ENCODE assay signal across 25 mouse cellular contexts in the genomic region with DNA sequence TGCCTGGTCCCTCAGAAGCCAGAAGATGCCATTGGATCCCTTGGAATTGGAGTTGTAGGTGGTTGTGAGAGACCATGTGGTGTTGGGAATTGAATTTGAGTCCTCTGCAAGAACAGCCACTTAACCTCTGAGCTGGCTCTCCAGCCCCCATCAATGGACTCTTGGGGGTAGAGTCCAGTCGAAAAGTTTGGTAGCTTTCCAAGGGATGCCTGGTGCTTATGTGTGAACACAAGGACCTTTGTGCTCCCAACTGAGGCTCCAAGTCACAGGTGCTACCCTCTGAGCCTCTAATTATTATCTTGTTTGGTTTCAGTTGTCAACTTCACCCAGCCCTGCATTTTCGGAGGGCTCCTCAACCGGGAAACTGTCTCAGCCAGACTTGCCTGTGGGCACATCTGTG. TPM values are rescaled to one million over a fixed set of nuclear protein-coding genes. Genes with fewer than 3 reads are reported as not detected.
A peak's percentile ranks its signal among the peaks of the same experiment; 100 is the strongest.
DNase-seq lines count a peak whose midpoint lies in the region; ATAC-seq and TF ChIP-seq lines count a peak whose summit lies in the region.
"Had no signal": no experiment of that assay in that cellular context is flagged by ENCODE, and none has a peak within 500 bp of the region (broad histone marks: within the 10 kb centered on the region; RNA-seq: fewer than 3 reads in every experiment).

No protein-coding gene starts in this region.

- no peak for TF ChIP-seq POLR2A in kidney, adult 2 months (IDR thresholded peaks at IDR 0.05; ENCODE audit: low read depth, low read length)

- H3K36me3 ChIP-seq in kidney, adult 2 months (ENCODE audit: control insufficient read depth, insufficient read depth, low read length): no peaks in the 10 kb centered on the region
- H3K36me3 ChIP-seq in kidney, embryonic 16.5 days (ENCODE audit: insufficient read depth, low read length): peaks cover 13% of the 10 kb centered on the region; the same call in 1 of the 2 replicates
- peaks cover 4% of the 10 kb centered on the region; the same call in 1 of the 2 replicates for H3K36me3 ChIP-seq in liver, embryonic 16.5 days (ENCODE audit: control insufficient read depth, insufficient read depth)
- H3K36me3 ChIP-seq in liver, embryonic 11.5 days (ENCODE audit: control insufficient read depth, insufficient read depth, low read length): peaks cover 11% of the 10 kb centered on the region; the same call in 1 of the 2 replicates

- H3K27ac ChIP-seq in kidney, adult 2 months (ENCODE audit: insufficient read depth, low read depth, low read length): no peak overlapping the region
- no peak overlapping the region for H3K27ac ChIP-seq in kidney, embryonic 16.5 days (ENCODE audit: low read length)
- H3K27ac ChIP-seq in liver, embryonic 16.5 days (ENCODE audit: low read length): peak overlapping the region; percentile 34; the same call in 1 of the 2 replicates
- H3K27ac ChIP-seq in liver, embryonic 11.5 days (ENCODE audit: low read depth, low read length): no peak overlapping the region
- H3K27ac ChIP-seq: embryonic facial prominence, embryonic 15.5 days; forebrain, embryonic 10.5 days; gastrocnemius, adult 2 months; heart, embryonic 10.5 days; hindbrain, embryonic 12.5 days had no signal

- no peaks in the 10 kb centered on the region for H3K9me3 ChIP-seq in kidney, embryonic 16.5 days (ENCODE audit: low read length)
- H3K9me3 ChIP-seq in liver, embryonic 16.5 days (replicated peaks; ENCODE audit: control insufficient read depth, low read length): no peaks in the 10 kb centered on the region
- no peaks in the 10 kb centered on the region for H3K9me3 ChIP-seq in liver, embryonic 11.5 days (ENCODE audit: control insufficient read depth, low read length)
- H3K9me3 ChIP-seq: embryonic facial prominence, embryonic 15.5 days; forebrain, embryonic 10.5 days; G1E; heart, embryonic 10.5 days; hindbrain, embryonic 12.5 days had no signal

- H3K4me1 ChIP-seq in kidney, adult 2 months (ENCODE audit: control insufficient read depth, insufficient read depth, low read length): no peaks in the 10 kb centered on the region; the same call in 1 of the 2 replicates
- H3K4me1 ChIP-seq in kidney, embryonic 16.5 days (ENCODE audit: insufficient read depth, low read length): peaks cover 6% of the 10 kb centered on the region
- peaks cover 8% of the 10 kb centered on the region for H3K4me1 ChIP-seq in liver, embryonic 16.5 days (ENCODE audit: control insufficient read depth, low read depth, low read length)
- H3K4me1 ChIP-seq in liver, embryonic 11.5 days (replicated peaks; ENCODE audit: control insufficient read depth, insufficient read depth, low read length): peaks cover 9% of the 10 kb centered on the region

- no peak overlapping the region for H3K4me2 ChIP-seq in kidney, embryonic 16.5 days (replicated peaks; ENCODE audit: low read depth, low read length)
- no peak overlapping the region for H3K4me2 ChIP-seq in liver, embryonic 16.5 days (ENCODE audit: low read depth, low read length)
- H3K4me2 ChIP-seq in liver, embryonic 11.5 days: no peak overlapping the region
- H3K4me2 ChIP-seq: embryonic facial prominence, embryonic 15.5 days; hindbrain, embryonic 12.5 days had no signal

- no peak overlapping the region for H3K4me3 ChIP-seq in kidney, adult 2 months (ENCODE audit: insufficient read depth, low read depth, low read length)
- no peak overlapping the region for H3K4me3 ChIP-seq in kidney, embryonic 16.5 days (ENCODE audit: low read length)
- no peak overlapping the region for H3K4me3 ChIP-seq in liver, embryonic 16.5 days (ENCODE audit: low read depth, low read length)
- H3K4me3 ChIP-seq in liver, embryonic 11.5 days (ENCODE audit: low read depth, low read length): no peak overlapping the region
- H3K4me3 ChIP-seq: embryonic facial prominence, embryonic 15.5 days; erythroblast, embryonic 14.5 days; forebrain, embryonic 10.5 days; gastrocnemius, adult 2 months; heart, embryonic 10.5 days; hindbrain, embryonic 12.5 days had no signal

- H3K9ac ChIP-seq in kidney, embryonic 16.5 days (replicated peaks; ENCODE audit: low read length): no peak overlapping the region
- no peak overlapping the region for H3K9ac ChIP-seq in liver, embryonic 16.5 days (ENCODE audit: low read depth, low read length)
- H3K9ac ChIP-seq in liver, embryonic 11.5 days (ENCODE audit: low read depth, low read length): no peak overlapping the region
- H3K9ac ChIP-seq: embryonic facial prominence, embryonic 15.5 days; hindbrain, embryonic 12.5 days had no signal

- DNase-seq in cerebellum, adult 9-10 months: peak; percentile 23
- DNase-seq in kidney, adult 2 months: peak; percentile 83
- no peak for DNase-seq in liver, embryonic 11.5 days (ENCODE audit: low spot score)
- DNase-seq: adrenal gland, postnatal 10 days; B cell, adult 2 months; cerebellum, adult 11-12 months; cerebellum, adult 9-11 months; cerebellum, postnatal 36 days; gastrocnemius, adult 2 months; gastrocnemius, postnatal 25 days; heart, postnatal 10 days; heart, postnatal 4 days had no signal

- no peak for ATAC-seq in cerebellum, adult (ENCODE audit: insufficient number of reproducible peaks, low FRiP score, low TSS enrichment)
- no peak for ATAC-seq in kidney, embryonic 16.5 days (ENCODE audit: low FRiP score, low TSS enrichment)
- ATAC-seq in liver, embryonic 16.5 days (ENCODE audit: low read depth): no peak
- ATAC-seq in liver, embryonic 11.5 days (replicated peaks; ENCODE audit: low FRiP score): no peak
- ATAC-seq in activated CD4-positive, CD25-positive, alpha-beta regulatory T cell, adult 4 months: no peak
- ATAC-seq: CD4-positive, CD25-positive, alpha-beta regulatory T cell, adult 4 months; forebrain, embryonic 14.5 days; hindbrain, embryonic 16.5 days had no signal

- no peak for TF ChIP-seq CTCF in kidney, adult 2 months (conservative IDR thresholded peaks at IDR 0.05; ENCODE audit: insufficient read depth, insufficient read length, low read depth, low read length)

- no peaks in the 10 kb centered on the region for H3K27me3 ChIP-seq in kidney, adult 2 months (replicated peaks; ENCODE audit: control insufficient read depth, insufficient read depth, low read length)
- H3K27me3 ChIP-seq in kidney, embryonic 16.5 days (ENCODE audit: insufficient read depth, low read length): no peaks in the 10 kb centered on the region
- no peaks in the 10 kb centered on the region for H3K27me3 ChIP-seq in liver, embryonic 16.5 days (ENCODE audit: control insufficient read depth, insufficient read depth, low read depth, low read length)
- H3K27me3 ChIP-seq in liver, embryonic 11.5 days (replicated peaks; ENCODE audit: control insufficient read depth, insufficient read depth, low read length): no peaks in the 10 kb centered on the region
- H3K27me3 ChIP-seq: embryonic facial prominence, embryonic 15.5 days; hindbrain, embryonic 12.5 days had no signal

- WGBS in kidney, adult 2 months: 55% methylated on average over 3 of the region's 3 CpGs
- WGBS in kidney, embryonic 16.5 days: 91% methylated on average over 3 of the region's 3 CpGs
- 63% methylated on average over 3 of the region's 3 CpGs for WGBS in liver, embryonic 16.5 days (ENCODE audit: insufficient replicate concordance)
- 87% methylated on average over 3 of the region's 3 CpGs for WGBS in liver, embryonic 11.5 days

RNA-seq across cellular contexts. Expression of gene Bola2, which starts 4.5 kb away (rescaled TPM):
- 63.9 and 67.2 TPM in 2 replicates for polyA plus RNA-seq in kidney, adult 2 months (2012; rRNA removed)
- 119 and 122 TPM in 2 replicates for polyA plus RNA-seq in kidney, embryonic 16.5 days (2015; fragmentation: Nextera tagmentation; extraction: Ambion mirVana)
- 72.6 and 78.4 TPM in 2 replicates for polyA plus RNA-seq in liver, embryonic 16.5 days (2015; fragmentation: Nextera tagmentation; extraction: Ambion mirVana)
- 210 and 217 TPM in 2 replicates for polyA plus RNA-seq in liver, embryonic 11.5 days (2014; fragmentation: Nextera tagmentation; extraction: Ambion mirVana)
- polyA plus RNA-seq in activated CD4-positive, CD25-positive, alpha-beta regulatory T cell, adult 4 months (2017; shearing (Covaris generic)): 100 to 1,000 TPM in 1 of 2 experiments, 10 to 100 TPM in 1; 90.0 to 201 TPM

RNA-seq across cellular contexts. Expression of gene Slx1b, which starts 4.8 kb away (rescaled TPM):
- 13.1 and 17.2 TPM in 2 replicates for polyA plus RNA-seq in kidney, adult 2 months (2012; rRNA removed)
- 9.5 and 12.3 TPM in 2 replicates for polyA plus RNA-seq in kidney, embryonic 16.5 days (2015; fragmentation: Nextera tagmentation; extraction: Ambion mirVana)
- 2.4 and 2.8 TPM in 2 replicates for polyA plus RNA-seq in liver, embryonic 16.5 days (2015; fragmentation: Nextera tagmentation; extraction: Ambion mirVana)
- polyA plus RNA-seq in liver, embryonic 11.5 days (2014; fragmentation: Nextera tagmentation; extraction: Ambion mirVana): 6.6 and 7.7 TPM in 2 replicates
- polyA plus RNA-seq in activated CD4-positive, CD25-positive, alpha-beta regulatory T cell, adult 4 months (2017; shearing (Covaris generic)): 10 to 100 TPM in 1 of 2 experiments, 1 to 10 TPM in 1; 9.7 to 10.0 TPM

RNA-seq across cellular contexts. Expression of gene Sult1a1, which starts 14.5 kb away (rescaled TPM):
- polyA plus RNA-seq in kidney, adult 2 months (2012; rRNA removed): 29.0 and 30.1 TPM in 2 replicates
- 9.1 and 9.4 TPM in 2 replicates for polyA plus RNA-seq in kidney, embryonic 16.5 days (2015; fragmentation: Nextera tagmentation; extraction: Ambion mirVana)
- polyA plus RNA-seq in liver, embryonic 16.5 days (2015; fragmentation: Nextera tagmentation; extraction: Ambion mirVana): 69.5 and 88.7 TPM in 2 replicates
- polyA plus RNA-seq in liver, embryonic 11.5 days (2014; fragmentation: Nextera tagmentation; extraction: Ambion mirVana): 0.14 and 0.44 TPM in 2 replicates
- under 1 TPM in 1 of 2 experiments, not detected in 1; 0.42 TPM for polyA plus RNA-seq in activated CD4-positive, CD25-positive, alpha-beta regulatory T cell, adult 4 months (2017; shearing (Covaris generic))
- polyA plus RNA-seq: erythroblast, embryonic 14.5 days; G1E had no signal

RNA-seq across cellular contexts. Expression of gene Coro1a, which starts 16.9 kb away (rescaled TPM):
- polyA plus RNA-seq in kidney, adult 2 months (2012; rRNA removed): 22.7 and 71.6 TPM in 2 replicates
- 17.5 and 19.7 TPM in 2 replicates for polyA plus RNA-seq in kidney, embryonic 16.5 days (2015; fragmentation: Nextera tagmentation; extraction: Ambion mirVana)
- 98.9 and 105 TPM in 2 replicates for polyA plus RNA-seq in liver, embryonic 16.5 days (2015; fragmentation: Nextera tagmentation; extraction: Ambion mirVana)
- 94.0 and 94.9 TPM in 2 replicates for polyA plus RNA-seq in liver, embryonic 11.5 days (2014; fragmentation: Nextera tagmentation; extraction: Ambion mirVana)
- polyA plus RNA-seq in activated CD4-positive, CD25-positive, alpha-beta regulatory T cell, adult 4 months (2017; shearing (Covaris generic)): 1,000 to 10,000 TPM; 2,153 to 2,681 TPM

RNA-seq across cellular contexts. Expression of gene Sgf29, which starts 41.6 kb away (rescaled TPM):
- polyA plus RNA-seq in kidney, adult 2 months (2012; rRNA removed): 28.1 and 34.7 TPM in 2 replicates
- 50.7 and 57.2 TPM in 2 replicates for polyA plus RNA-seq in kidney, embryonic 16.5 days (2015; fragmentation: Nextera tagmentation; extraction: Ambion mirVana)
- polyA plus RNA-seq in liver, embryonic 16.5 days (2015; fragmentation: Nextera tagmentation; extraction: Ambion mirVana): 20.8 and 28.6 TPM in 2 replicates
- polyA plus RNA-seq in liver, embryonic 11.5 days (2014; fragmentation: Nextera tagmentation; extraction: Ambion mirVana): 53.7 and 64.5 TPM in 2 replicates
- 100 to 1,000 TPM in 1 of 2 experiments, 10 to 100 TPM in 1; 73.9 to 103 TPM for polyA plus RNA-seq in activated CD4-positive, CD25-positive, alpha-beta regulatory T cell, adult 4 months (2017; shearing (Covaris generic))
